Mouse (Mus musculus): ENCODE data around the gene Cdkn1c.

Cdkn1c gene

GRCm38 (mm10) chr7:143437231-143437893, 23.5 kb downstream of the Cdkn1c start:
- DNase-seq (ENCODE audit: low spot score): no peak

- DNase-seq (ENCODE audit: low spot score): no peak
Observed at GRCm38 (mm10) chr7:143433331-143433730, 27.5 kb downstream of the Cdkn1c start.

- DNase-seq (ENCODE audit: low spot score): no peak
Observed at GRCm38 (mm10) chr7:143432631-143433030, 28.2 kb downstream of the Cdkn1c start.

GRCm38 (mm10) chr7:143428814-143429499, 31.9 kb downstream of the Cdkn1c start:
- no peak for DNase-seq (ENCODE audit: low spot score)

- no peak for DNase-seq (ENCODE audit: low spot score)
Observed at GRCm38 (mm10) chr7:143428142-143428813, 32.6 kb downstream of the Cdkn1c start.

GRCm38 (mm10) chr7:143419585-143420160, 41.2 kb downstream of the Cdkn1c start:
- no peak for DNase-seq (ENCODE audit: low spot score)

- no peak for DNase-seq (ENCODE audit: low spot score)
Observed at GRCm38 (mm10) chr7:143417875-143418274, 43.0 kb downstream of the Cdkn1c start.

- no peak for DNase-seq (ENCODE audit: low spot score)
Observed at GRCm38 (mm10) chr7:143416406-143416805, 44.4 kb downstream of the Cdkn1c start.

- no peak for DNase-seq (ENCODE audit: low spot score)
Observed at GRCm38 (mm10) chr7:143415070-143415469, 45.8 kb downstream of the Cdkn1c start.

- no peak for DNase-seq (ENCODE audit: low spot score)
Observed at GRCm38 (mm10) chr7:143412606-143413005, 48.2 kb downstream of the Cdkn1c start.

- DNase-seq (ENCODE audit: low spot score): peak; percentile 63
Observed at GRCm38 (mm10) chr7:143408615-143409021, 52.2 kb downstream of the Cdkn1c start.
